Mouse (Mus musculus): ENCODE measurements around the gene Tmem101.

DNA sequence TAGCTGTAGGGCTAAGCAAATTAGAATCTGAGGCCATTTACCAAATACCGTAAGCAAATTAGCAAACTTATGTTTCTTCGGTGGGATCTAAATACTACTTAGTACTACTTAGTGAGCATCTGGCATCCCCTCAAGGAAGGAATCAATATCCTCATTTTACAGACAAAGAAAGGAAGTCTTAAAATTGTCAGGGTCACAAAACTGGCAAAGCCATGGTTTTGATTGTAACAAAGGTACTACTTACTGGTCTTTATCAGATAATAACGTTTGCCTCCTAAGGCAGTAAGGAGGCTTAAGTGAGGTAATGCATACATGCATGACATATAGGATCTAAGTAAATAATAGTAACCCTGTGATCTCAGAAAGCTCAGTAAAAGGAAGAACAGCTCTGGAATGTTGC, 29.5 kb upstream of the Tmem101 start:
- TF ChIP-seq CTCF (IDR thresholded peaks at IDR 0.05; ENCODE audit: low read depth) (no peak), EP300 (IDR thresholded peaks at IDR 0.05; ENCODE audit: low read depth) (no peak)

All from liver, embryonic 14.5 days (tissue).